Mouse (Mus musculus) mouse trophoblast stem cell (cell line): ENCODE measurements at regions not wholly inside any gene's neighbourhood (a gene's known extent, or its start where the extent isn't known, plus 50 kb on each side); places are given as distances from the start of the nearest gene placed in this dataset.

Source experiments
- in situ Hi-C, 2 experiments: fragments of 300-500 bp; cut with MseI, MboI; formaldehyde crosslinking; loops; 2 replicates in 1 of 2; 3 replicates in 1 of 2; pipeline ENCODE4 v1.15.1; 2025

DNA sequence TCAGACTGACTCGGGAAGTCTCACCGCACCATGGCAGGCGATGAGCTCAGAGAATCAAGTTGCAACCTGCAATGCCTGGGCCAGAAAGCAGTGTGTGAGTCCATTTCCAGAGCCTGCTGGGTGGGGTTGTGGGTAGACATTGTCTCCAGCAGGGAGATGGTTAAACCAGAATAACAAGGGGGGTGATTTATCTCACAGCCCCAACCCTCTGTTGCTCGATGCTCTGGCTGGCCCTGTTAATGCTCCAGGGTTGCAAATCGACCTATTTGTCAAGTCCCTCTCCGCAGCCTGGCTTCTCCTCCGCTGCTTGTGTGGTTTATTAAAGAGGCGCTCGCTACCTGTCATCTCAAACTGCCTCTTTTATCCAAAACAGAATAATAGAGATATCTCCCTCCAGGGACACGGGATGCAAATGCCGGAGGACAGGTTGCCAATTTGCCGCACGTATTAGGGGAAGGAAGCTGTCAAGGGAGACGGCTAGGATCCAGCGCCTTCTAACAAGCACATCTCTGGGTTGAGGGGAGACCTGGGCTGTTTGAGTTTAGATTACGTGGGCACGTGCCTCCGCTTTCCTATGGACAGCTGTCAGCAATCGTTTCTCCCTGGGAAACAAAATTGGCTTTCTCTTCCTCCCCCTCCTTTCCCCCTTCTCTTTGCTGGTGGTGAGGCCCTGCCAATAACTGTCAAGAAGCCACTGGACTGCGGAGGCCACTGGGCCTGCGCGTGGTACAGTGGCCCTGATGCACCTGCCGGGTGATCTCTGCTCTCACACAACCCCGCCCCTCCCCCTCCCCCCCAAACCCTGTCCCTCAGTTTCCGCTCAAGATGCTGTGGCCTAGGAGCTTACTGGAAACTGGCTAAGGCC, 57.4 kb upstream of the Pitx1 start:
- in situ Hi-C loops = no loop called here

DNA sequence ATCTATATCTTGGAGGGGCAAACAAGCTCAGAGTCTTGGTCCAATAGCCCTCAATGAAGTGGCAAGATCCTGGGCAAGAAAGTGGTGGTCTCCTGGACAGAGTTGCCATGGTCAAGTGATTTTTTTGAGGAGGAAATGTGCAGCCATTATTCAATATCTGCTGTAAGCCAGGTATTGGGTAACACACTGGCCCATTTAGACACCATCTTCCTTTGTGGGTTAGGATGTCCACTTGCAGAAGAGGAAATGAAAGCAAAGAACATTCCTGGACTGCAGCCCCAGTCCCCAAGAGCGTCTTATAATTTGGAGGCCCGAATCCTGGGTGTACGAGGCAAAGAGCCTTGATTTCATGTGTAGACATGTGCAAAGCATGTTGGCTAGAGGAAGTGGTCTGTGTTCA, 56.3 kb upstream of the Pitx1 start:
- in situ Hi-C loops = no loop called here

- in situ Hi-C loops = no loop called here
Measured at GRCm38 (mm10) chr13:55887099-55887736, 51.2 kb upstream of the Pitx1 start.
